Mouse (Mus musculus) intestine, embryonic 15.5 days (tissue): ENCODE results near the gene Ifi211. TPM values are rescaled to one million over a fixed set of nuclear protein-coding genes. Genes with fewer than 3 reads are reported as not detected.
"Not testable (repeated sequence)": the region's sequence is repeated elsewhere in the genome, so short reads cannot be mapped to it uniquely, and the experiment has no call there.

Experiments
- ATAC-seq: fragments of 200-750 bp; cut with Nextera tagmentation; 2 replicates; pipeline ENCODE4 v1.8.0; 2017; ENCODE audit warnings: moderate TSS enrichment, moderate library complexity
- H3K27ac ChIP-seq: fragments of 300-500 bp; sonication (generic); 2 replicates; pipeline ENCODE4 v1.5.1; 2015; ENCODE audit warnings: mild to moderate bottlenecking, inconsistent platforms
- H3K27me3 ChIP-seq: fragments of 300-500 bp; sonication (generic); replicated peaks from 2 replicates; pipeline ENCODE4 v1.6.1; 2015; ENCODE audit warnings: inconsistent platforms
- H3K36me3 ChIP-seq: fragments of 300-500 bp; sonication (generic); 2 replicates; pipeline ENCODE4 v1.6.1; 2015; ENCODE audit warnings: inconsistent platforms
- H3K4me1 ChIP-seq: fragments of 300-500 bp; sonication (generic); replicated peaks from 2 replicates; pipeline ENCODE4 v1.6.1; 2015; ENCODE audit warnings: inconsistent platforms
- H3K4me2 ChIP-seq: fragments of 300-500 bp; sonication (generic); replicated peaks from 2 replicates; pipeline ENCODE4 v1.6.1; 2015; ENCODE audit warnings: mild to moderate bottlenecking, inconsistent platforms
- H3K4me3 ChIP-seq: fragments of 300-500 bp; sonication (generic); replicated peaks from 2 replicates; pipeline ENCODE4 v1.5.1; 2015; ENCODE audit warnings: inconsistent platforms
- H3K9ac ChIP-seq: fragments of 300-500 bp; sonication (generic); 2 replicates; pipeline ENCODE4 v1.6.1; 2015; ENCODE audit warnings: inconsistent platforms
- H3K9me3 ChIP-seq: fragments of 300-500 bp; sonication (generic); 2 replicates; pipeline ENCODE4 v1.6.1; 2016; ENCODE audit warnings: inconsistent platforms
- WGBS: fragments of 180-500 bp; shearing (Covaris S2); methylation state at CpG from one replicate; pipeline ENCODE4 v1.1.7; 2015; 5-methylcytosine and 5-hydroxymethylcytosine counted together
- polyA plus RNA-seq: library from polyadenylated mRNA; unstranded; fragments of >200 nt; fragmentation: Nextera tagmentation; extraction: Ambion mirVana; gene quantifications from 2 replicates; pipeline ENCODE4 v1.2.1, GENCODE M21; 2015

Gene Ifi211
- polyA plus RNA-seq, 1 experiment from 2014 or later = 1.3 TPM

- H3K4me1 ChIP-seq, H3K4me2 ChIP-seq, H3K27ac ChIP-seq, ATAC-seq, H3K9me3 ChIP-seq, H3K9ac ChIP-seq, H3K4me3 ChIP-seq, H3K36me3 ChIP-seq, H3K27me3 ChIP-seq: not testable (repeated sequence)
Observed at GRCm38 (mm10) chr1:173853711-173854110, 59.1 kb downstream of the Ifi211 start.

DNA sequence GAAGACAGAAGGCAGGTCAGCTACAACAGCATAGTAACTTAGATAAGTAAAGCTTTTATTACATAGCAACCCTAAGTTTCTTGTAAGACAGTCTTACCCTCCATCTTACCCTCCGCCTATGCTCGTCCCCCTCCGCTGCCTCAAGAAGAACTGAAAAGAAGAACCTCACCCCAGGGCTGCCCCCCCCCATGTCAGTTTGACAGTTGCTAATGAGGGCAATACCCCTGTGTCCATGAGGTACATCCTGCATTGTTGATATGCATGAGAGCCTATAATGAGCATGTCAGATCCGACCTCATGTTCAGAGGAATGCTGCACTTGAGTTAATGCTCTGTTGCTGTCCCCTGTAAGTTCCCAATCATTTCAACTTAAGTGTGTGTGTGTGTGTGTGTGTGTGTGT, 60.0 kb downstream of the Ifi211 start:
- WGBS = 67% methylated on average over 4 of the region's 4 CpGs
- H3K9me3 ChIP-seq, H3K36me3 ChIP-seq: not testable (repeated sequence)

More for the DNA sequence above, 60.0 kb downstream of the Ifi211 start:
- not testable (repeated sequence) for H3K9ac ChIP-seq, H3K4me3 ChIP-seq, H3K27ac ChIP-seq, H3K27me3 ChIP-seq, H3K4me2 ChIP-seq, H3K4me1 ChIP-seq, ATAC-seq

Other genes with a start within 250 kb of the Ifi211 start
- 0.05 and 0.08 TPM in 2 replicates for gene Ifi208, start 239.4 kb downstream of the Ifi211 start, polyA plus RNA-seq
- 0.77 and 1.2 TPM in 2 replicates for gene Ifi207, start 171.3 kb downstream of the Ifi211 start, polyA plus RNA-seq
- gene Ifi204, start 146.1 kb downstream of the Ifi211 start, polyA plus RNA-seq = 2.4 and 2.6 TPM in 2 replicates
- 3.0 and 3.4 TPM in 2 replicates for gene Mndal, start 29.4 kb upstream of the Ifi211 start, polyA plus RNA-seq
- 1.9 and 2.3 TPM in 2 replicates for gene Ifi203, start 29.6 kb upstream of the Ifi211 start, polyA plus RNA-seq
- not detected in 2 replicates for gene Ifi202b, start 69.7 kb upstream of the Ifi211 start, polyA plus RNA-seq
- gene Ifi205, start 118.8 kb upstream of the Ifi211 start, polyA plus RNA-seq = 1.2 and 1.3 TPM in 2 replicates
- not detected in 2 replicates for gene Olfr433, start 127.7 kb upstream of the Ifi211 start, polyA plus RNA-seq
- not detected in 2 replicates for gene Olfr432, start 136.2 kb upstream of the Ifi211 start, polyA plus RNA-seq
- gene Olfr430, start 153.6 kb upstream of the Ifi211 start, polyA plus RNA-seq = not detected in 2 replicates
- gene Olfr429, start 171.3 kb upstream of the Ifi211 start, polyA plus RNA-seq = not detected in 2 replicates
- not detected in 2 replicates for gene Olfr427, start 183.8 kb upstream of the Ifi211 start, polyA plus RNA-seq
- gene Olfr231, start 208.1 kb upstream of the Ifi211 start, polyA plus RNA-seq = not detected in 2 replicates
- not detected in 2 replicates for gene Olfr424, start 218.5 kb upstream of the Ifi211 start, polyA plus RNA-seq
- gene Olfr420, start 242.6 kb upstream of the Ifi211 start, polyA plus RNA-seq = not detected in 2 replicates